Mouse (Mus musculus) thymus, adult 2 months (tissue): ENCODE data around the gene Papss2. TPM values are rescaled to one million over a fixed set of nuclear protein-coding genes. Genes with fewer than 3 reads are reported as not detected.

Source experiments
- DNase-seq: peaks from one replicate; pipeline ENCODE4 v3.0.0; 2021
- H3K27ac ChIP-seq: fragments of 200-500 bp; 2 replicates; pipeline ENCODE4 v1.5.1; 2012; ENCODE audit warnings: low read length, control low read depth; ENCODE audit not compliant: control insufficient read depth, insufficient read depth
- H3K27me3 ChIP-seq: fragments of 200-500 bp; 2 replicates; pipeline ENCODE4 v1.6.1; 2012; ENCODE audit warnings: mild to moderate bottlenecking, low read length, moderate library complexity, mixed read lengths; ENCODE audit not compliant: control insufficient read depth, insufficient read depth
- H3K36me3 ChIP-seq: fragments of 200-500 bp; 2 replicates; pipeline ENCODE4 v1.6.1; 2012; ENCODE audit warnings: mild to moderate bottlenecking, low read length, moderate library complexity; ENCODE audit not compliant: control insufficient read depth, insufficient read depth
- H3K4me1 ChIP-seq: fragments of 200-500 bp; replicated peaks from 2 replicates; pipeline ENCODE4 v1.6.1; 2012; ENCODE audit warnings: low read length; ENCODE audit not compliant: control insufficient read depth, insufficient read depth
- H3K4me3 ChIP-seq: fragments of 200-500 bp; 2 replicates; pipeline ENCODE4 v1.5.1; 2012; ENCODE audit warnings: mild to moderate bottlenecking, low read length, control low read depth, moderate library complexity; ENCODE audit not compliant: control insufficient read depth, insufficient read depth
- CTCF ChIP-seq: fragments of 200-500 bp; IDR thresholded peaks from 2 replicates; pipeline ENCODE4 v1.5.1; 2012; ENCODE audit warnings: mild to moderate bottlenecking, control low read depth, low read length, moderate library complexity, borderline replicate concordance; ENCODE audit not compliant: control insufficient read depth, poor library complexity, insufficient read depth; ENCODE audit errors: extremely low read depth
- POLR2A ChIP-seq: fragments of 200-500 bp; IDR thresholded peaks from 2 replicates; pipeline ENCODE4 v1.6.1; 2012; ENCODE audit warnings: mild to moderate bottlenecking, low read length, control low read depth, moderate library complexity; ENCODE audit not compliant: control insufficient read depth, poor library complexity, insufficient read depth; ENCODE audit errors: extremely low read depth
- WGBS: fragments of 180-500 bp; shearing (Covaris S2); methylation state at CpG from one replicate; pipeline ENCODE4 v1.1.7; 2018; 5-methylcytosine and 5-hydroxymethylcytosine counted together
- polyA plus RNA-seq: library from polyadenylated mRNA; depleted of rRNA; stranded (reverse); fragments of >200 nt; gene quantifications from 2 replicates; pipeline ENCODE4 v1.2.3, GENCODE M21; 2012

The Papss2 gene
- polyA plus RNA-seq, 1 experiment, result 5.7 TPM

- H3K4me1 ChIP-seq, result peaks cover 6% of the 10 kb centered on the region
- 96% methylated on average over 12 of the region's 12 CpGs for WGBS
- H3K4me3 ChIP-seq, result no peak overlapping the region
- no peaks in the 10 kb centered on the region for H3K36me3 ChIP-seq
- no peaks in the 10 kb centered on the region for H3K27me3 ChIP-seq
- TF ChIP-seq CTCF (no peak), POLR2A (no peak)
- no peak for DNase-seq
- no peak overlapping the region for H3K27ac ChIP-seq
Observed at GRCm38 (mm10) chr19:32614046-32614771, 18.6 kb downstream of the Papss2 start.

- 97% methylated on average over 2 of the region's 2 CpGs for WGBS
Observed at GRCm38 (mm10) chr19:32614772-32615099, 19.1 kb downstream of the Papss2 start.

GRCm38 (mm10) chr19:32616646-32617045 is 21.1 kb downstream of the Papss2 start:
- Histone ChIP-seq H3K4me3 (no peak overlapping the region), H3K36me3 (no peaks in the 10 kb centered on the region), H3K4me1 (peaks cover 16% of the 10 kb centered on the region), H3K27me3 (no peaks in the 10 kb centered on the region), H3K27ac (no peak overlapping the region)
- TF ChIP-seq POLR2A (no peak), CTCF (no peak)
- no peak for DNase-seq
- 78% methylated on average over 7 of the region's 7 CpGs for WGBS

More at GRCm38 (mm10) chr19:32614772-32615099, 19.1 kb downstream of the Papss2 start:
- H3K4me3 ChIP-seq, result no peak overlapping the region
- TF ChIP-seq POLR2A, result no peak
- TF ChIP-seq CTCF, result no peak
- H3K4me1 ChIP-seq, result peaks cover 9% of the 10 kb centered on the region
- H3K36me3 ChIP-seq, result no peaks in the 10 kb centered on the region
- no peak overlapping the region for H3K27ac ChIP-seq
- DNase-seq, result no peak
- H3K27me3 ChIP-seq, result no peaks in the 10 kb centered on the region

- H3K4me3 ChIP-seq, result no peak overlapping the region
- DNase-seq, result peak; percentile 18
- H3K36me3 ChIP-seq, result no peaks in the 10 kb centered on the region
- H3K27me3 ChIP-seq, result no peaks in the 10 kb centered on the region
- peak overlapping the region; percentile 87 for H3K27ac ChIP-seq
- TF ChIP-seq CTCF (no peak), POLR2A (no peak)
- H3K4me1 ChIP-seq, result peaks cover 22% of the 10 kb centered on the region
- 42% methylated on average over 2 of the region's 2 CpGs for WGBS
Observed at GRCm38 (mm10) chr19:32619739-32620138, 24.1 kb downstream of the Papss2 start.

- H3K4me1 ChIP-seq, result peaks cover 22% of the 10 kb centered on the region
- peak overlapping the region; percentile 83 for H3K27ac ChIP-seq
- TF ChIP-seq POLR2A, result no peak
- no peak for TF ChIP-seq CTCF
- H3K27me3 ChIP-seq, result no peaks in the 10 kb centered on the region
- peak; percentile 64 for DNase-seq
- H3K4me3 ChIP-seq, result peak overlapping the region; percentile 41
- H3K36me3 ChIP-seq, result no peaks in the 10 kb centered on the region
- 22% methylated on average over 15 of the region's 15 CpGs for WGBS
Observed at GRCm38 (mm10) chr19:32620859-32621445, 25.4 kb downstream of the Papss2 start.

GRCm38 (mm10) chr19:32622142-32622541 is 26.6 kb downstream of the Papss2 start:
- no peaks in the 10 kb centered on the region for H3K36me3 ChIP-seq
- H3K4me1 ChIP-seq, result peaks cover 27% of the 10 kb centered on the region
- no peaks in the 10 kb centered on the region for H3K27me3 ChIP-seq
- DNase-seq, result no peak
- H3K4me3 ChIP-seq, result no peak overlapping the region
- TF ChIP-seq CTCF, result no peak
- no peak for TF ChIP-seq POLR2A
- 73% methylated on average over 3 of the region's 3 CpGs for WGBS
- peak overlapping the region; percentile 32; the same call in 1 of the 2 replicates for H3K27ac ChIP-seq
